Mouse (Mus musculus) ovary, postnatal 36 days (tissue): ENCODE data around the gene Eif3m.
A peak's percentile ranks its signal among the peaks of the same experiment; 100 is the strongest.
"Not testable (repeated sequence)": the region's sequence is repeated elsewhere in the genome, so short reads cannot be mapped to it uniquely, and the experiment has no call there.

Experiments used
- DNase-seq: peaks from one replicate; pipeline ENCODE4 v3.0.0; 2022; ENCODE audit warnings: low spot score, mixed read lengths

Eif3m gene

GRCm38 (mm10) chr2:105016967-105017287 lies at the start of gene Eif3m:
Gene Eif3m, minus strand, starts transcription at chr2:105017080.
- peak; percentile 93 for DNase-seq

- no peak for DNase-seq
Observed at GRCm38 (mm10) chr2:105062741-105063372, 46.0 kb upstream of the Eif3m start.

DNA sequence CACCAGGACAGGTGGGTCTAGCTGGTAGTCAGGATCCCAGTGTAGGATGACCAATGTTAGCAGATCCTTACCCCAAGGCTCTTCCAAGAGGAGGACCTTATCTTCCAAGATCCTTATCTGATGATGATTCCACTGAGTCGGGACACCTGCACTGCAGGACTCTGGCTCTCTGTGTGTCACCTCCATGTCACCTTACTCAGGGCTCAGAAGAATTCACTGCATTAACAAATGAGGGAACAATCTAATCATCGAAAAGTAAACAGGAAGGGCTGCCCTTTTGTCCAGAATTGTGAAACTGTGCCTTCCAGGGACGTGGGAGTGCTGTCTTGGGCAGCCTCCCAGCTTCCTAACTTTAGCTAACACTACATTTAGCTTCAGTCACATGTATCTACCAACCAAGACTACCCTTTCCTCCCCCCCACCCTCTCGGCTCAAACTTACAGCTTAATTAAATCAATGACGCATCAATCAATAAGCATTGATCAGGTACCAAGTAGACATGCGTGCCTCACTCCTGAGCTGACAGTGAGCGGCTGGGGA lies 41.8 kb upstream of the Eif3m start:
- no peak for DNase-seq

DNA sequence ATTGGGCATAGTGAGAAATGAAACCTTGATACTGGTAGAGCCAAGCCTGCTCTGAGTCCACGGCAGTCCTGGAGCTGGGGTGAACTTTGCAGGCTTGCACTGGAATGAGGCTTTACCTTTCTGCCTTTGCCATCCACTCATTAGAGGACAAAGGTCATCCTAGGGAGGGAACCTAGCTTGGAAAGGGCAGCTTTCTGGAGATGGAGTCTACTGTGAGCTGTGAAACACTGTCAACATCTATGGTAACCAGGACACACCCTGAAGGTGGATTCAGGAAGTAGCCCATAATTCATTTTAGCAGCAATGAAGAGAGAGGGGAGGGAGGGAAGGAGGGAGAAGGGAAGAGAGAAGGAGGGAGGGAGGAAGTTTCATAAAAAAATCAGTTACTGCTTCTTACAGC lies 38.6 kb upstream of the Eif3m start:
- no peak for DNase-seq

- DNase-seq, result no peak
Observed at GRCm38 (mm10) chr2:105048301-105048700, 31.4 kb upstream of the Eif3m start.

DNA sequence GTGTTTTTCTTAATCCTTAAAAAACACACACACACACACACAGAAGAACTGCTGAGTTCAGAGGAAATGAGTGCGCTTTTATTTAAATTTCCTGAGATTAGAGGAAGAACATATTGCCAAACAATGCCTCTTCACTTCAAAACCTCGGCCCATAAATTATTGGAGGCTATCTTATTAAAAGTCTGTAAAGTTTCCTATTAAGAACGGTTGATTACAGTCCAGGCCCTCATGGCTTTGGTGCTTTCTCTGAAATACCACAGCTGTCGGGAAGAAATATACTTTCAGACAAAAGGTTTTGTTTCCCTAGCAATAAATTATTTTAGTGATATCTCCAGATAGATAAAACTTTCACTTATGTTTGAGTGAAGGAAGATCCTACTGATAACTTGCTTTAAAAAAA lies 26.3 kb upstream of the Eif3m start:
- DNase-seq, result no peak

DNA sequence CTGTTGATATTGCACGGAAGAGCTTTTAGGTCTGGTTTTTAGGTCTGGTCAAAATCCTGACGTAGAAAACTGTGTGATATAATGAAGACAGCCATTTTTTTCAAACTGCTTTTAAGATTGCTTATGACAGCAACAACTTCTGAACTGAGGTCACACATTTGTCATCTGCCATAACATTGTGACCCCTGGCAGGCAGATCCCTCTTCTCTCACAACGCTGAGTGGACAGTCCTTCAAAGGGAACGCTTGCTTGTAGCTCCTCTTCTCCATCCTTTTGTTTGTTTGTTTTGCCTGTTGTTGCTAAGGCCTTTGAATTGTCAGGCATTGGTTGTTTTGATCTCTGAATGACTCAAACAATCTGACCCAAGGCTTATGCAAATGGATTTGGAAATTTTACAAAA lies 24.0 kb upstream of the Eif3m start:
- no peak for DNase-seq

DNA sequence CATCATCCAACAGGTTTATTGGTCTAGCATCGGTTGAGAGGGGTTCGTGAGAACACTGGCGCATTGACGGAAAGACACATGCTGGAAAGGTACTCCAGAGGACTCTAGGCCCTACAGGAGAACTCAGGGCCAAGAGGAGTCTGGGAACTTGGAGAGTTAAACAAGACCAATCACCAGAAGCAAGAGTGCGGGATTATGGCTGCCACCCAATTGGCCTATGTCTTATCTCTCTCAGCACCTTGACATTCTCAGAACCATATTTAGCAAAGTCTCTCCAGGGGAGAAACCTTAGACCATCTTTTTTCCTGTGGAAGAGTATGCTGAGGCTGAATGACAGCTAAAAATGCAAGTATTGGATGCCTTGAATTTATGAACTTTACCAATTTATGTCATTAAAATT lies 22.0 kb upstream of the Eif3m start:
- DNase-seq, result no peak

GRCm38 (mm10) chr2:105037956-105038569 lies 21.2 kb upstream of the Eif3m start:
- DNase-seq, result no peak

DNA sequence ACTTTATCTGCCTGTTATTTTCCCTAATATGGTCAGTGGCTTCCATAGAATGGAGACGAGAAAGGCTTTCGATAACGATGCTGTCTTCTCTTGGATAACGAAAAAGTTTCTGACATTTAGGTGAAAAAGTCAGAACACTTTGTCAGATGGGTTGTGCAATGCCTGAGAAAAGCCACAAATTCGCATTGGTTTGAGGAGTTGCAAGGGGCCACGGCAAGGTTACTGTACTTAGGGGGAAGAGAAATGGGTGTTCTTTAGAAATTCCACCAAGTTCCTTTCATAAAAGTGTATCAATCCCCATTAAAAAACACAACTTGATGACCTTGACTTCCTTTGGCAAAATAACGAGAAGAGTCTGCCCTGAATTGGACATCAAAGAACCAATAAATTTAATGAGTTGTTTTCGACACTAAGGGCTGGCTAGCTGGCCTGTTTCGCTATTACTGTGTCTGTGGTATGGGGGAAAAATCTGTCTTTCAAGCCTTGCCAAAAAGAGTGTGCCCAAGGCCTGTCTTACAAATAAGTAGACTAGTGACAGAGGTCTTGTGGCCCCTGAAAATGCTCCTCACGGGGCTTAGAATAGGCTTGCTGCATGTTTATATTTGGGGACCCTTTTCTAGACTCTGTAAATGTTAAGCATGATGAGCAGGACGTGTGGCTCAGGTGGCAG lies 19.7 kb upstream of the Eif3m start:
- no peak for DNase-seq

DNA sequence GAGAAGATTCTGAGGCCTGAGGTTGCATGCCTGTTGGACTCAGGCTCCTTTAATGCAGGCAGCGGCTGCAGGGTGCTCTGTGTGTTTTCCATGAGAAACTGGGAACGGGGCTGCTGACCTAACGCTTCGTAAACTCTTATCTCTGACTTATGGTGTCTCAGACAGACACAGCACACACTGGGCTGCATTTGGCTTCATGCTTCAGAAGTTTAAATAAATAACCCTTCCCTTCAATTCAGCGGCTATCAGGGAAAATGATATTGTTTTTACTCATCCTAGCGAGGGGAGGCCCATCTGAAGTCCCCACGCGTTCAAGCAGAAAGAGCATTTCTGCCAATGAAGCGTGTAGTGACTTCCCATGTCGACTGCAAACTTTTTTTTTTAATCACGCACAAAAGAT lies 19.1 kb upstream of the Eif3m start:
- no peak for DNase-seq

- DNase-seq, result no peak
Observed at GRCm38 (mm10) chr2:105034084-105034483, 17.2 kb upstream of the Eif3m start.

DNA sequence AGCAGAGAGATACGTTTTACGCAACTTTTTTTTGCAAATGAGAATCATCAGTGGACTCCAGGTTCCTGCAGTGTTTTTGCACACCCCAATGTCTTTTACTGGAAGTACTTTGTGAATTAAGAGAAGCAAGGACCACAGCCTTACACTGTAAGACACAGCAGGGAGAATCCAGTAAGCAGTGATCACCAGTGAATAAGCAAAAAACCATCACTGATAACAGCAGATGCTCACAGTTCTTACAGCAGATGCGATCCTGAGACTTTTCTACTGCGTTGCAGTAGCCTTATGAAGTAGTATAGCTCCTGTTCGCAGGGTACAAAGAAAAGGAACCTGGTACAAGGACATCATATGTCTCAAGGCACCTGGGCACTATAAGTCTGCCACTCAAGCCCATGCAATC lies 13.6 kb upstream of the Eif3m start:
- no peak for DNase-seq

DNA sequence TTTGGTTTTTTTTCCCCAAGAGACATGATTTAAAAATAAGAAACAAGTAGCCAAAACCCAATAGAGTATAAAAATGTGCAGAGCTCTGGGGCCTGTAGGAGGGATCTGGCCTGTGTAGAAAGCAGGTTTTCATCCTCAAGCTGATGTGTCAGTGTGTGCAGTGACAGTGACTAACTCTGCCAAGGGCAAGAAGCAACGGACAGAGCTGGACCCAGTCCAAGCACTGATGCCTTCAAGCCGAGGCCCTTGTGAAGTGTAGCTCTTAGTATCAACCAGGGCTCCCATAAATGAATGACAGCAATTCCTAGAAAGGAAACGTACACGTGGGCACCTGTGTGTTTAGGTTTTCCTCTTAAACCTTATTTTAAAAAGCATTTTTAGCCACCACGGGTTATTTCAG lies 11.9 kb upstream of the Eif3m start:
- DNase-seq, result no peak

GRCm38 (mm10) chr2:105026950-105027695 lies 10.2 kb upstream of the Eif3m start:
- DNase-seq, result no peak

DNA sequence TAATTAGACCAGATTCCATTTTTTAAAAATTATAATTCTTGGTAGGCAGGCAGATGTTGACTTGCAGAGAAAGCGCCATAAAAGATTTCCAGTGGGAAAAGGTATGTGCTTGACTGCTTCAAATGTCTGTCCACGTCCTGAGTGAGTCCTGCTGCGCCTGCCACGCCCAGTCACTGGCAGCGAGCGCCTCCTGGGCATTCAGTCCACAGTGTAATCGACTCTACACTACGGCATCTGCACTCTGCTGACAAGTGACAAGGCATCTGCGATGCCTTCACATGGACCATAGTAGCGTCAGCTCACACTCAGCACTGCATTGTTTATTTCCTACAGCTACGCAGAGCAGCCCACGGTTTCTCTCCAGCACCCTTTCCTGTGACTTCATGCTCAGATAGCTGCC lies 8.7 kb upstream of the Eif3m start:
- not testable (repeated sequence) for DNase-seq

- no peak for DNase-seq
Observed at GRCm38 (mm10) chr2:105023815-105024214, 6.9 kb upstream of the Eif3m start.

DNA sequence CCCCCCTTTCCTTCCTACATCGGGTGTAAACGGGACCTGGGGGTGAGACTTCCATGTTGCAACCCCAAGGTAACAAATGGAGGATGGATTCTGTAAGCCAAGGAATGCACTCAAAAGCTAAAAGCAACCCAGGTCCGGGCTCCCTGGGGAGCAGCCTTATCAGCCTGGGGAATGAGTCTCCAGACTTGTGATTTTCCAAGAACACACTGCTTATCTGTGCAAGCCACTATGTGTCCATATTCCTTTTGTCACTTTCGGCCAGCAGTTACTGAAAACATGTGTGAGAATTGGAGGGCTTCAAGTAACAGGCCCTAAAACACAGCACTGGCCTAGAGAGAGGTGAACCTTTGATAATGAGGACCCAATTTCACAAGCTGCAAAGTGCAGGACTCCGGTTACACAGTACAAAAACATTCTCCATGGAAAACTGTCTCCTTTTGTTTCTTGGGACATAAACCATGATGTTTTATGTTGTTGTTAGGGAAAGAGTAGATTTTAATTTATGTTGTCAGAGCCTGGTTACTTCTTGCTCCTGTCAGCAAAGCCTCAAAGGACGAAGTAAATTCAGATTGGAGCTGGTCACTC lies 6.2 kb upstream of the Eif3m start:
- no peak for DNase-seq

- no peak for DNase-seq
Observed at GRCm38 (mm10) chr2:105021836-105022235, 5.0 kb upstream of the Eif3m start.

DNA sequence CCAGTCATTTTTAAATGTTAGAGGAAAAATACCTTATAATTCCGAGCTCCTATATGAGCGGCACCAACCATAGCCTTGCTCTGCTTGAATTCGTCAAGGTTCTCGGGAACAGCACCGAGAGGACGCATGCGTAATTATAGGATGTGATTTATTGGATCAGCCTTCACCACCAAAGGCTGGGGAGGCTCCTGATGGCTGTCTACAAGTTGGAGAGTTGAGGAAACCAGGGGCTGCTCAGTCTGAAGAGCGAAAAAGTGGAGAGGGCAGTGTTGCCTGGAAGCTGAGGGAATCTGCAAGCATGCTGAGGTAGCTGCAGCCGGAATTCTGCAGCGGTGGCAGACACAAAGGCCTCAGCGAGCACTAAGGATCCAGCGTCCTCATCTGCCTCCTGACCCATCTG lies 4.4 kb upstream of the Eif3m start:
- no peak for DNase-seq

DNA sequence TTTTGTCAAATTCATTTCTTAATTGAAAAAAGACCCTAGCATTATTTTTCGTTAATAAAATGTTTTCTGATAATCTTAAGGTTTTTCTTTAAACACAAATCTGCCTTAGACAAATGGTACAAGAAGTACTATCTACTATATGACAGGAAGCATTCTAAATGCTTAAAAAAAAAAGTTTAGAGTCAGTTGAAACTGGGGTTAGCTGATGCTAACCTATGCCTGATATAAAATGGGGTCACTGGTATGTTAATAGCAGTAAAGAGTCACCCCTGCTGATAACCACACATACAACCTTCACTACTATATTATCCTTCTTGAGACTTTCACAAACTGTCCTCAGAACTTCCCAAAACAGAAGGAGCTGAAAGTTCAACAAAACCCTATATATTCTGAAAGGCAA lies 2.6 kb upstream of the Eif3m start:
- DNase-seq, result no peak

GRCm38 (mm10) chr2:105017802-105018201 lies 922 bp upstream of the Eif3m start:
- DNase-seq, result no peak
